In the genomic region with DNA sequence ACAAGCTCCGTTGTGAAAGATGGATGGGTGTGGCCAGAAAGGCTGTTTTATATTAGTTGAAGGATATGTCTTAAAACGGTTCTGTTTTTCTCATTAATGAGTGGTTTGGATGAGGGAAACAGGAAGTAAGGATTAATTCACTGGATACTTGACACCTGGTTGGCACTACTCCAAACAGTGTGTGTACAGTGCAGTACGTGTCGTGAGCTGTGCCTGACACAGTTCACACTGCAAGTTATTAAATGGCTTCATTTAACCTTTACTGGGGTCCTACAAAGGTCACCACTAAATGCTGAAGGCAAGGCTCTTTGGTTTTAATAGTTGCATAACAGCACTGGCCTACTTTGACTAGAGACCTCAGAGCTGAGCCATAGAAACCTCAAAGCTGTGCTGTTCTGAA, we compare ENCODE assay signal across 13 mouse cellular contexts. TPM values are rescaled to one million over a fixed set of nuclear protein-coding genes. Genes with fewer than 3 reads are reported as not detected.
DNase-seq lines count a peak whose midpoint lies in the region; ATAC-seq and TF ChIP-seq lines count a peak whose summit lies in the region.
"Had no signal": no experiment of that assay in that cellular context is flagged by ENCODE, and none has a peak within 500 bp of the region (broad histone marks: within the 10 kb centered on the region; RNA-seq: fewer than 3 reads in every experiment).

No protein-coding gene starts in this region.

- intact Hi-C loops in gastrocnemius, adult 2 months (cut with DNase I), result no loop called here
- intact Hi-C loops in gastrocnemius, postnatal 14 days (cut with DNase I; ENCODE audit: low total_unique reads), result no loop called here

- peak overlapping the region; percentile 66 for H3K27ac ChIP-seq in gastrocnemius, adult 2 months
- H3K27ac ChIP-seq in liver, embryonic 16.5 days (ENCODE audit: low read length), result no peak overlapping the region
- H3K27ac ChIP-seq in stomach, embryonic 14.5 days (ENCODE audit: low read length), result no peak overlapping the region
- no peak overlapping the region for H3K27ac ChIP-seq in midbrain, embryonic 13.5 days
- H3K27ac ChIP-seq: forebrain, embryonic 12.5 days; heart, embryonic 15.5 days had no signal

- no peak overlapping the region for H3K4me3 ChIP-seq in gastrocnemius, adult 2 months
- no peak overlapping the region for H3K4me3 ChIP-seq in liver, embryonic 16.5 days (ENCODE audit: low read depth, low read length)
- H3K4me3 ChIP-seq in stomach, embryonic 14.5 days (ENCODE audit: low read depth, low read length), result no peak overlapping the region
- H3K4me3 ChIP-seq in midbrain, embryonic 13.5 days (replicated peaks), result no peak overlapping the region
- H3K4me3 ChIP-seq: forebrain, embryonic 12.5 days; heart, embryonic 15.5 days had no signal

- H3K9ac ChIP-seq in liver, embryonic 16.5 days (ENCODE audit: low read depth, low read length), result no peak overlapping the region
- H3K9ac ChIP-seq in stomach, embryonic 14.5 days (replicated peaks; ENCODE audit: low read depth, low read length), result no peak overlapping the region
- no peak overlapping the region for H3K9ac ChIP-seq in midbrain, embryonic 13.5 days (replicated peaks)
- H3K9ac ChIP-seq: forebrain, embryonic 12.5 days; heart, embryonic 15.5 days had no signal

- ATAC-seq in liver, embryonic 16.5 days (ENCODE audit: low read depth), result peak; percentile 78
- ATAC-seq in stomach, embryonic 14.5 days (ENCODE audit: insufficient number of reproducible peaks, insufficient read depth, low FRiP score, low read depth), result peak; percentile 79; the same call in 1 of the 2 replicates
- ATAC-seq in midbrain, embryonic 13.5 days, result no peak
- ATAC-seq: CD4-positive, CD25-positive, alpha-beta regulatory T cell, adult 4 months had no signal

- TF ChIP-seq CTCF in gastrocnemius, adult 2 months (IDR thresholded peaks at IDR 0.05), result no peak

- DNase-seq in gastrocnemius, adult 2 months, result no peak
- no peak for DNase-seq in gastrocnemius, postnatal 14 days
- DNase-seq in liver, result no peak
- peak; percentile 70 for DNase-seq in hindlimb bud, embryonic 11.5 days (ENCODE audit: extremely low spot score, low read depth, low spot score)
- no peak for DNase-seq in layer of hippocampus, postnatal 10 days (ENCODE audit: low spot score in 2 of 2)
- DNase-seq: cerebellum, adult 9-11 months had no signal

- no peaks in the 10 kb centered on the region for H3K27me3 ChIP-seq in liver, embryonic 16.5 days (ENCODE audit: control insufficient read depth, insufficient read depth, low read depth, low read length)
- H3K27me3 ChIP-seq in stomach, embryonic 14.5 days (ENCODE audit: control insufficient read depth, insufficient read depth, low read length), result no peaks in the 10 kb centered on the region
- no peaks in the 10 kb centered on the region for H3K27me3 ChIP-seq in midbrain, embryonic 13.5 days
- H3K27me3 ChIP-seq: forebrain, embryonic 12.5 days; heart, embryonic 15.5 days had no signal

- H3K36me3 ChIP-seq in liver, embryonic 16.5 days (ENCODE audit: control insufficient read depth, insufficient read depth), result no peaks in the 10 kb centered on the region
- no peaks in the 10 kb centered on the region for H3K36me3 ChIP-seq in stomach, embryonic 14.5 days (ENCODE audit: control insufficient read depth, insufficient read depth, low read length)
- H3K36me3 ChIP-seq in midbrain, embryonic 13.5 days, result no peaks in the 10 kb centered on the region
- H3K36me3 ChIP-seq: forebrain, embryonic 12.5 days; heart, embryonic 15.5 days had no signal

- H3K4me2 ChIP-seq in liver, embryonic 16.5 days (ENCODE audit: low read depth, low read length), result no peak overlapping the region
- H3K4me2 ChIP-seq in stomach, embryonic 14.5 days (replicated peaks; ENCODE audit: low read depth, low read length), result no peak overlapping the region
- H3K4me2 ChIP-seq in midbrain, embryonic 13.5 days (replicated peaks), result no peak overlapping the region
- H3K4me2 ChIP-seq: forebrain, embryonic 12.5 days; heart, embryonic 15.5 days; liver, embryonic 11.5 days had no signal

- WGBS in liver, embryonic 16.5 days (ENCODE audit: insufficient replicate concordance), result 27% methylated on average over 4 of the region's 4 CpGs
- 7% methylated on average over 4 of the region's 4 CpGs for WGBS in stomach, embryonic 14.5 days
- WGBS in midbrain, embryonic 13.5 days, result 70% methylated on average over 4 of the region's 4 CpGs

- H3K4me1 ChIP-seq in liver, embryonic 16.5 days (ENCODE audit: control insufficient read depth, low read depth, low read length), result no peaks in the 10 kb centered on the region
- H3K4me1 ChIP-seq in stomach, embryonic 14.5 days (ENCODE audit: control insufficient read depth, insufficient read depth, low read length), result no peaks in the 10 kb centered on the region
- H3K4me1 ChIP-seq in midbrain, embryonic 13.5 days (replicated peaks), result peaks cover 3% of the 10 kb centered on the region
- H3K4me1 ChIP-seq: forebrain, embryonic 12.5 days; heart, embryonic 15.5 days had no signal

- no peaks in the 10 kb centered on the region for H3K9me3 ChIP-seq in liver, embryonic 16.5 days (replicated peaks; ENCODE audit: control insufficient read depth, low read length)
- H3K9me3 ChIP-seq in stomach, embryonic 14.5 days (ENCODE audit: control insufficient read depth, low read depth, low read length), result no peaks in the 10 kb centered on the region
- H3K9me3 ChIP-seq in midbrain, embryonic 13.5 days, result no peaks in the 10 kb centered on the region
- H3K9me3 ChIP-seq: forebrain, embryonic 12.5 days; heart, embryonic 15.5 days had no signal

RNA-seq across cellular contexts. Expression of a gene that starts 18.7 kb away (rescaled TPM):
- total RNA-seq in gastrocnemius, adult 2 months (2021), result under 1 TPM; 0.61 to 0.89 TPM
- total RNA-seq in gastrocnemius, postnatal 14 days (2021), result 1 to 10 TPM in 1 of 2 experiments, under 1 TPM in 1; 0.97 to 1.2 TPM
- 0.09 TPM in 1 of 2 replicates, not detected in the other for polyA plus RNA-seq in liver, embryonic 16.5 days (2015; fragmentation: Nextera tagmentation; extraction: Ambion mirVana)
- polyA plus RNA-seq in stomach, embryonic 14.5 days (2014; fragmentation: Nextera tagmentation; extraction: Ambion mirVana), result not detected in 2 replicates
- 1 to 10 TPM; 2.6 to 3.5 TPM for total RNA-seq in layer of hippocampus, postnatal 10 days (2021)
- polyA plus RNA-seq in midbrain, embryonic 13.5 days (2015; fragmentation: Nextera tagmentation; extraction: Ambion mirVana), result 1.9 and 2.8 TPM in 2 replicates
- polyA plus RNA-seq: CD4-positive, CD25-positive, alpha-beta regulatory T cell, adult 4 months; liver, embryonic 11.5 days had no signal
